Mouse (Mus musculus) forebrain, embryonic 11.5 days (tissue): Measurements from ENCODE around the gene Mat1a. TPM values are rescaled to one million over a fixed set of nuclear protein-coding genes. Genes with fewer than 3 reads are reported as not detected.

Source experiments
- ATAC-seq: fragments of 200-750 bp; cut with Nextera tagmentation; replicated peaks from 2 replicates; pipeline ENCODE4 v1.8.0; 2017; ENCODE audit warnings: moderate TSS enrichment; ENCODE audit not compliant: low FRiP score
- DNase-seq: peaks from one replicate; pipeline ENCODE4 v3.0.0-alpha.2; 2017; ENCODE audit warnings: low spot score
- H3K27ac ChIP-seq: fragments of 300-500 bp; sonication (generic); 2 replicates; pipeline ENCODE4 v1.5.1; 2014; ENCODE audit warnings: low read depth, low read length
- H3K27me3 ChIP-seq: fragments of 300-500 bp; sonication (generic); 2 replicates; pipeline ENCODE4 v1.6.1; 2014; ENCODE audit warnings: mild to moderate bottlenecking, low read length, mixed read lengths; ENCODE audit not compliant: control insufficient read depth, insufficient read depth
- H3K36me3 ChIP-seq: fragments of 300-500 bp; sonication (generic); 2 replicates; pipeline ENCODE4 v1.6.1; 2014; ENCODE audit warnings: mild to moderate bottlenecking, low read length, moderate library complexity, mixed read lengths; ENCODE audit not compliant: control insufficient read depth, insufficient read depth
- H3K4me1 ChIP-seq: fragments of 300-500 bp; sonication (generic); replicated peaks from 2 replicates; pipeline ENCODE4 v1.6.1; 2014; ENCODE audit warnings: low read length, mixed read lengths; ENCODE audit not compliant: control insufficient read depth, insufficient read depth
- H3K4me2 ChIP-seq: fragments of 300-500 bp; sonication (generic); 2 replicates; pipeline ENCODE4 v1.6.1; 2014; ENCODE audit warnings: low read depth, mild to moderate bottlenecking, low read length, moderate library complexity, mixed read lengths; ENCODE audit not compliant: severe bottlenecking
- H3K4me3 ChIP-seq: fragments of 300-500 bp; sonication (generic); 2 replicates; pipeline ENCODE4 v1.5.1; 2014; ENCODE audit warnings: low read depth, low read length
- H3K9ac ChIP-seq: fragments of 300-500 bp; sonication (generic); 2 replicates; pipeline ENCODE4 v1.6.1; 2014; ENCODE audit warnings: low read length
- H3K9me3 ChIP-seq: fragments of 300-500 bp; sonication (generic); 2 replicates; pipeline ENCODE4 v1.6.1; 2016; ENCODE audit warnings: low read length, mixed read lengths; ENCODE audit not compliant: control insufficient read depth
- WGBS: fragments of 180-500 bp; shearing (Covaris S2); extraction: QIAGEN DNeasy Blood & Tissue Kit; methylation state at CpG from one replicate; pipeline ENCODE4 v1.1.7; 2014; 5-methylcytosine and 5-hydroxymethylcytosine counted together
- polyA plus RNA-seq: library from polyadenylated mRNA; unstranded; fragments of >200 nt; fragmentation: Nextera tagmentation; extraction: Ambion mirVana; gene quantifications from 2 replicates; pipeline ENCODE4 v1.2.1, GENCODE M21; 2014

Gene Mat1a
- not detected in 2 replicates for polyA plus RNA-seq

GRCm38 (mm10) chr14:41104853-41105444 lies at the start of gene Mat1a:
Mat1a (plus strand) TSS chr14:41105035.
- Histone ChIP-seq H3K27ac (no peak within 1 kb of the TSS), H3K9ac (no peak within 1 kb of the TSS), H3K4me1 (no peaks in the 10 kb centered on the region), H3K9me3 (no peaks in the 10 kb centered on the region), H3K27me3 (no peaks in the 10 kb centered on the region), H3K4me3 (no peak within 1 kb of the TSS), H3K36me3 (no peaks in the 10 kb centered on the region), H3K4me2 (no peak within 1 kb of the TSS)
- no peak for ATAC-seq
- DNase-seq: no peak
- WGBS: 80% methylated on average over 10 of the region's 10 CpGs

- Histone ChIP-seq H3K4me1 (no peaks in the 10 kb centered on the region), H3K9ac (no peak overlapping the region), H3K27me3 (no peaks in the 10 kb centered on the region), H3K27ac (no peak overlapping the region), H3K4me2 (no peak overlapping the region), H3K9me3 (no peaks in the 10 kb centered on the region), H3K36me3 (no peaks in the 10 kb centered on the region), H3K4me3 (no peak overlapping the region)
- DNase-seq: no peak
- no peak for ATAC-seq
- 72% methylated on average over 2 of the region's 2 CpGs for WGBS
Observed at GRCm38 (mm10) chr14:41065168-41065567, 39.7 kb upstream of the Mat1a start.

DNA sequence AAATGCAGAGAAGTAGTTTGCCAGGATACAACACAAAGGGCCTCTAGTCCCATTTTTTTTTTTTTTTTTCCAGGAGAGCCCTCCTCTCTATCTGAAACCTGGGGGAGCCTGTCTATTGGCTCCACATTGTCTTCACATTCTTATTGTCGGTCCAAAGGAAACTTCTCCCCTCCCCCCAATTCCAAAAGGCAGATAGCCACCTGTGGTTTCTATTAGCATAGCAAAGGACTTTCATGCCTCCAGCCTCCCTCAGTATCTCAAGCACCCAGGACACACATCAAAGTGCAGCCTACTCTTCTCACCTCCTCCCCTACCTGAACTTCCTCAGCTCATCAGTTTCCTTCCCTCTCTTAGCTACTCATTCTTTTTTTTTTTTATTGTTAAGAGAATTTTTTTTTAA lies 38.4 kb upstream of the Mat1a start:
- H3K4me2 ChIP-seq: no peak overlapping the region
- no peaks in the 10 kb centered on the region for H3K27me3 ChIP-seq
- H3K27ac ChIP-seq: no peak overlapping the region
- WGBS: 4% methylated on average over 1 of the region's 1 CpGs
- H3K4me1 ChIP-seq: no peaks in the 10 kb centered on the region
- H3K4me3 ChIP-seq: no peak overlapping the region
- no peak overlapping the region for H3K9ac ChIP-seq
- ATAC-seq (no peak), DNase-seq (no peak)
- H3K36me3 ChIP-seq: no peaks in the 10 kb centered on the region
- no peaks in the 10 kb centered on the region for H3K9me3 ChIP-seq

GRCm38 (mm10) chr14:41069108-41069507 lies 35.7 kb upstream of the Mat1a start, which contains the start of gene Dydc2:
Dydc2 (minus strand) TSS chr14:41069208.
- Histone ChIP-seq H3K4me1 (no peaks in the 10 kb centered on the region), H3K27me3 (no peaks in the 10 kb centered on the region), H3K9me3 (no peaks in the 10 kb centered on the region), H3K36me3 (no peaks in the 10 kb centered on the region), H3K27ac (no peak within 1 kb of the TSS), H3K4me2 (no peak within 1 kb of the TSS), H3K4me3 (no peak within 1 kb of the TSS), H3K9ac (no peak within 1 kb of the TSS)
- no peak for ATAC-seq
- DNase-seq: no peak

GRCm38 (mm10) chr14:41070343-41070742 lies 34.5 kb upstream of the Mat1a start:
- no peak overlapping the region for H3K9ac ChIP-seq
- H3K4me1 ChIP-seq: no peaks in the 10 kb centered on the region
- H3K27me3 ChIP-seq: no peaks in the 10 kb centered on the region
- no peaks in the 10 kb centered on the region for H3K36me3 ChIP-seq
- H3K4me3 ChIP-seq: no peak overlapping the region
- H3K27ac ChIP-seq: no peak overlapping the region
- DNase-seq (no peak), ATAC-seq (no peak)
- WGBS: 77% methylated on average over 3 of the region's 3 CpGs
- no peaks in the 10 kb centered on the region for H3K9me3 ChIP-seq
- no peak overlapping the region for H3K4me2 ChIP-seq

GRCm38 (mm10) chr14:41072229-41072943 lies 32.4 kb upstream of the Mat1a start, which contains the start of gene Dydc1:
Dydc1 (plus strand) TSS chr14:41072911.
- 13% methylated on average over 23 of the region's 23 CpGs for WGBS
- H3K36me3 ChIP-seq: no peaks in the 10 kb centered on the region
- ATAC-seq (peak; percentile 94), DNase-seq (peak; percentile 85)
- no peaks in the 10 kb centered on the region for H3K27me3 ChIP-seq
- peak within 1 kb of the TSS; percentile 27; the same call in 1 of the 2 replicates for H3K9ac ChIP-seq
- H3K27ac ChIP-seq: no peak within 1 kb of the TSS
- H3K4me2 ChIP-seq: peak within 1 kb of the TSS; percentile 77
- no peaks in the 10 kb centered on the region for H3K9me3 ChIP-seq
- no peaks in the 10 kb centered on the region for H3K4me1 ChIP-seq
- H3K4me3 ChIP-seq: peak within 1 kb of the TSS; percentile 38

DNA sequence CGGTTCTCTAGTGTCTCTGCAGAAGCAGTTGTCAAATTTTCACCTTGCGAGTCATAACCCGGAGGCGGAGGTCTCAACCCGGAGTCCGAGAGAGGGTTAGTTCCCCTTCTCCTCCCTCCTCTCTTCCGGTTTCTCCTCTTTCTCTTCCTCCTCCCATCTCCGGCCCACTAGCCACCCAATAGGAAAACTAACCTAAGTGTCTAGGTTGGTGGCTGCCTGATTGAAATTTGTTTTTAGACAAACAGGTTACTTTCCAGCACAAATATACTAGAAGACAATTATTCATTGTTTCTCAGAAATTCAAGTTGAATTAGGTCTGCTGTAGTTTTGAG lies 31.9 kb upstream of the Mat1a start:
- Histone ChIP-seq H3K4me2 (peak overlapping the region; percentile 77), H3K9ac (0 out of 2 replicates have a peak overlapping the region, but pooled peaks have one; percentile 27), H3K4me1 (no peaks in the 10 kb centered on the region), H3K27me3 (no peaks in the 10 kb centered on the region), H3K27ac (no peak overlapping the region), H3K4me3 (peak overlapping the region; percentile 38), H3K9me3 (no peaks in the 10 kb centered on the region), H3K36me3 (no peaks in the 10 kb centered on the region)
- no peak; the same call in 1 of the 2 replicates for ATAC-seq
- 2% methylated on average over 8 of the region's 8 CpGs for WGBS
- DNase-seq: no peak

GRCm38 (mm10) chr14:41082408-41082807 lies 22.4 kb upstream of the Mat1a start:
- Histone ChIP-seq H3K9ac (no peak overlapping the region), H3K4me1 (no peaks in the 10 kb centered on the region), H3K4me3 (no peak overlapping the region), H3K27me3 (no peaks in the 10 kb centered on the region), H3K4me2 (no peak overlapping the region), H3K9me3 (no peaks in the 10 kb centered on the region), H3K27ac (no peak overlapping the region), H3K36me3 (no peaks in the 10 kb centered on the region)
- 94% methylated on average over 2 of the region's 2 CpGs for WGBS
- ATAC-seq (no peak), DNase-seq (no peak)

- no peak for DNase-seq
Observed at GRCm38 (mm10) chr14:41087509-41087908, 17.3 kb upstream of the Mat1a start.

More at GRCm38 (mm10) chr14:41087509-41087908, 17.3 kb upstream of the Mat1a start:
- Histone ChIP-seq H3K9me3 (no peaks in the 10 kb centered on the region), H3K27me3 (no peaks in the 10 kb centered on the region), H3K4me2 (no peak overlapping the region), H3K4me1 (no peaks in the 10 kb centered on the region), H3K9ac (no peak overlapping the region), H3K4me3 (no peak overlapping the region), H3K27ac (no peak overlapping the region), H3K36me3 (no peaks in the 10 kb centered on the region)
- WGBS: 75% methylated on average over 1 of the region's 1 CpGs
- peak; percentile 33; the same call in 1 of the 2 replicates for ATAC-seq
